Mouse (Mus musculus) cerebellum, adult 2 months (tissue): ENCODE measurements at regions not wholly inside any gene's neighbourhood (a gene's known extent, or its start where the extent isn't known, plus 50 kb on each side); places are given as distances from the start of the nearest gene placed in this dataset.

Source experiments
- DNase-seq, 2 experiments: peaks; one replicate each; pipeline ENCODE4 v3.0.0; 2021
- H3K27ac ChIP-seq: fragments of 200-500 bp; 2 replicates; pipeline ENCODE4 v1.5.1; 2012; ENCODE audit warnings: low read length, control low read depth, inconsistent platforms; ENCODE audit not compliant: insufficient read depth
- H3K27me3 ChIP-seq: fragments of 200-500 bp; 2 replicates; pipeline ENCODE4 v1.6.1; 2012; ENCODE audit warnings: inconsistent platforms, mild to moderate bottlenecking, low read length, moderate library complexity; ENCODE audit not compliant: control insufficient read depth, insufficient read depth
- H3K4me1 ChIP-seq: fragments of 200-500 bp; 2 replicates; pipeline ENCODE4 v1.6.1; 2011; ENCODE audit warnings: low read length; ENCODE audit not compliant: control insufficient read depth, insufficient read depth
- H3K4me3 ChIP-seq: fragments of 200-500 bp; replicated peaks from 2 replicates; pipeline ENCODE3; 2011; ENCODE audit warnings: mild to moderate bottlenecking, low read depth, low read length, control low read depth; ENCODE audit not compliant: insufficient read depth
- CTCF ChIP-seq: fragments of 200-500 bp; IDR thresholded peaks from 2 replicates; pipeline ENCODE4 v1.5.1; 2011; ENCODE audit warnings: low read depth, mild to moderate bottlenecking, control low read depth, low read length, moderate library complexity, borderline replicate concordance; ENCODE audit not compliant: insufficient read depth
- POLR2A ChIP-seq: fragments of 200-500 bp; IDR thresholded peaks from 2 replicates; pipeline ENCODE4 v1.6.1; 2011; ENCODE audit warnings: low read length, control low read depth, borderline replicate concordance; ENCODE audit not compliant: insufficient read depth
- WGBS: fragments of 180-500 bp; shearing (Covaris S2); methylation state at CpG from one replicate; pipeline ENCODE4 v1.1.7; 2018; 5-methylcytosine and 5-hydroxymethylcytosine counted together

GRCm38 (mm10) chr17:45784905-45785304 lies 51.3 kb upstream of the 1600014C23Rik start:
- H3K4me1 ChIP-seq: no peaks in the 10 kb centered on the region
- no peak overlapping the region for H3K4me3 ChIP-seq
- no peaks in the 10 kb centered on the region for H3K27me3 ChIP-seq
- WGBS: 78% methylated on average over 10 of the region's 10 CpGs
- no peak for DNase-seq
- TF ChIP-seq POLR2A (no peak), CTCF (no peak)
- no peak overlapping the region for H3K27ac ChIP-seq

- no peak for TF ChIP-seq POLR2A
- no peak for TF ChIP-seq CTCF
- H3K27ac ChIP-seq: no peak overlapping the region
- H3K4me3 ChIP-seq: no peak overlapping the region
- no peaks in the 10 kb centered on the region for H3K4me1 ChIP-seq
- DNase-seq: no peak
- WGBS: 90% methylated on average over 5 of the region's 5 CpGs
- no peaks in the 10 kb centered on the region for H3K27me3 ChIP-seq
These were observed 50.9 kb upstream of the 1600014C23Rik start for GRCm38 (mm10) chr17:45784496-45784895.
